Mouse (Mus musculus) MEL (cell line): ENCODE measurements around the gene Trak1. TPM values are rescaled to one million over a fixed set of nuclear protein-coding genes. Genes with fewer than 3 reads are reported as not detected.

Source experiments
- DNase-seq: peaks from one replicate; pipeline ENCODE4 v3.0.0; 2011; ENCODE audit warnings: low read depth, low spot score
- H3K27ac ChIP-seq: 2 replicates; pipeline ENCODE4 v1.5.1; 2012; ENCODE audit warnings: low read depth, mild to moderate bottlenecking, control low read depth, low read length, moderate library complexity; ENCODE audit not compliant: control insufficient read depth
- H3K27me3 ChIP-seq, 2 experiments: fragments of 150-350 bp in 1 of 2; sonication (generic) in 1 of 2; 2 replicates each; pipeline ENCODE4 v1.6.1; 2012; ENCODE audit warnings: low read length in 2 of 2, mild to moderate bottlenecking in 2 of 2, improper control_type of control experiment in 1 of 2, moderate library complexity in 1 of 2; ENCODE audit not compliant: insufficient read depth in 2 of 2, control insufficient read depth in 1 of 2
- H3K36me3 ChIP-seq, 2 experiments: 2 replicates each; pipeline ENCODE4 v1.6.1; 2012 to 2014; ENCODE audit warnings: low read length in 2 of 2, improper control_type of control experiment in 1 of 2, inconsistent platforms in 1 of 2, mild to moderate bottlenecking in 1 of 2; ENCODE audit not compliant: insufficient read depth in 2 of 2, control insufficient read depth in 1 of 2
- H3K4me1 ChIP-seq, 2 experiments: fragments of 150-350 bp in 1 of 2; sonication (generic) in 1 of 2; 2 replicates each; pipeline ENCODE4 v1.6.1; 2012; ENCODE audit warnings: low read length in 2 of 2, improper control_type of control experiment in 1 of 2, mild to moderate bottlenecking in 1 of 2; ENCODE audit not compliant: insufficient read depth in 2 of 2, control insufficient read depth in 1 of 2
- H3K4me3 ChIP-seq, 2 experiments: fragments of 150-350 bp in 1 of 2; sonication (generic) in 1 of 2; 2 replicates each; pipeline ENCODE4 v1.5.1; 2012; ENCODE audit warnings: low read depth in 2 of 2, low read length in 2 of 2, mild to moderate bottlenecking in 2 of 2, moderate library complexity in 2 of 2, control low read depth in 1 of 2, improper control_type of control experiment in 1 of 2; ENCODE audit not compliant: control insufficient read depth in 1 of 2, insufficient read depth in 1 of 2
- H3K79me2 ChIP-seq: 2 replicates; pipeline ENCODE4 v1.6.1; 2012; ENCODE audit warnings: mild to moderate bottlenecking, low read length, moderate library complexity; ENCODE audit not compliant: control insufficient read depth, poor library complexity, insufficient read depth
- H3K9ac ChIP-seq: 2 replicates; pipeline ENCODE4 v1.6.1; 2012; ENCODE audit warnings: low read depth, mild to moderate bottlenecking, control low read depth, low read length, moderate library complexity; ENCODE audit not compliant: control insufficient read depth, poor library complexity, severe bottlenecking
- H3K9me3 ChIP-seq: fragments of 150-350 bp; sonication (generic); replicated peaks from 2 replicates; pipeline ENCODE4 v1.6.1; 2012; ENCODE audit warnings: mild to moderate bottlenecking, low read length, improper control_type of control experiment, moderate library complexity; ENCODE audit not compliant: insufficient read depth
- CHD2 ChIP-seq: IDR thresholded peaks from 2 replicates; pipeline ENCODE4 v1.6.1; 2011; ENCODE audit warnings: low read length, improper control_type of control experiment
- GABPA ChIP-seq: IDR thresholded peaks from 2 replicates; pipeline ENCODE4 v1.6.1; 2012; ENCODE audit warnings: low read depth, mild to moderate bottlenecking, inconsistent platforms, low read length, improper control_type of control experiment, moderate library complexity
- HCFC1 ChIP-seq: IDR thresholded peaks from 2 replicates; pipeline ENCODE4 v1.6.1; 2012; ENCODE audit warnings: low read depth, mild to moderate bottlenecking, inconsistent platforms, low read length, improper control_type of control experiment, moderate library complexity
- JUND ChIP-seq: IDR thresholded peaks from 2 replicates; pipeline ENCODE4 v1.6.1; 2011; ENCODE audit warnings: low read depth, mild to moderate bottlenecking, improper control_type of control experiment, low read length
- MAZ ChIP-seq: IDR thresholded peaks from 2 replicates; pipeline ENCODE4 v1.6.1; 2012; ENCODE audit warnings: low read depth, mild to moderate bottlenecking, inconsistent platforms, low read length, improper control_type of control experiment
- MXI1 ChIP-seq: IDR thresholded peaks from 2 replicates; pipeline ENCODE4 v1.6.1; 2011; ENCODE audit warnings: mild to moderate bottlenecking, low read depth, low read length, improper control_type of control experiment
- MYB ChIP-seq: IDR thresholded peaks from 2 replicates; pipeline ENCODE4 v1.6.1; 2011; ENCODE audit warnings: mild to moderate bottlenecking, low read depth, low read length, improper control_type of control experiment
- NRF1 ChIP-seq: IDR thresholded peaks from 2 replicates; pipeline ENCODE4 v1.6.1; 2014; ENCODE audit warnings: low read depth, mild to moderate bottlenecking, inconsistent platforms, low read length, improper control_type of control experiment, moderate library complexity; ENCODE audit not compliant: poor library complexity, insufficient read depth, severe bottlenecking
- POLR2A ChIP-seq, 2 experiments: IDR thresholded peaks; 2 replicates each; pipeline ENCODE4 v1.6.1; 2011 to 2012; ENCODE audit warnings: low read length in 2 of 2, mild to moderate bottlenecking in 2 of 2, control low read depth in 1 of 2, improper control_type of control experiment in 1 of 2, low read depth in 1 of 2, moderate library complexity in 1 of 2; ENCODE audit not compliant: control insufficient read depth in 1 of 2, insufficient read depth in 1 of 2, poor library complexity in 1 of 2
- SIN3A ChIP-seq: IDR thresholded peaks from 2 replicates; pipeline ENCODE4 v1.6.1; 2012; ENCODE audit warnings: low read length, improper control_type of control experiment, inconsistent platforms
- SMC3 ChIP-seq: IDR thresholded peaks from 2 replicates; pipeline ENCODE4 v1.6.1; 2011; ENCODE audit warnings: low read depth, low read length, improper control_type of control experiment
- TCF12 ChIP-seq: IDR thresholded peaks from 2 replicates; pipeline ENCODE4 v1.6.1; 2014; ENCODE audit warnings: low read depth, mild to moderate bottlenecking, inconsistent platforms, low read length, improper control_type of control experiment, moderate library complexity
- UBTF ChIP-seq: IDR thresholded peaks from 2 replicates; pipeline ENCODE4 v1.6.1; 2012; ENCODE audit warnings: low read depth, mild to moderate bottlenecking, inconsistent platforms, low read length, improper control_type of control experiment, moderate library complexity, borderline replicate concordance; ENCODE audit not compliant: insufficient read depth
- USF1 ChIP-seq: IDR thresholded peaks from 2 replicates; pipeline ENCODE4 v1.6.1; 2014; ENCODE audit warnings: low read depth, mild to moderate bottlenecking, inconsistent platforms, low read length, improper control_type of control experiment, moderate library complexity
- USF2 ChIP-seq, 2 experiments: IDR thresholded peaks; 2 replicates each; pipeline ENCODE4 v1.6.1; 2011 to 2012; ENCODE audit warnings: improper control_type of control experiment in 2 of 2, low read length in 2 of 2, borderline replicate concordance in 1 of 2, inconsistent platforms in 1 of 2, low read depth in 1 of 2, mild to moderate bottlenecking in 1 of 2; ENCODE audit not compliant: insufficient read depth in 1 of 2
- ZKSCAN1 ChIP-seq: IDR thresholded peaks from 2 replicates; pipeline ENCODE4 v1.6.1; 2012; ENCODE audit warnings: low read depth, mild to moderate bottlenecking, inconsistent platforms, low read length, improper control_type of control experiment, moderate library complexity
- ZNF384 ChIP-seq: IDR thresholded peaks from 2 replicates; pipeline ENCODE4 v1.6.1; 2012; ENCODE audit warnings: low read depth, mild to moderate bottlenecking, inconsistent platforms, low read length, improper control_type of control experiment
- polyA plus RNA-seq, 2 experiments: library from polyadenylated mRNA; stranded (reverse) in 1 of 2; unstranded in 1 of 2; fragments of >175 nt in 1 of 2; fragments of >200 nt in 1 of 2; gene quantifications; 2 replicates each; pipeline versions ENCODE4 v1.2.1 to v1.2.4; 2012; ENCODE audit warnings: low replicate concordance in 2 of 2, low read depth in 1 of 2; ENCODE audit not compliant: insufficient read length in 2 of 2, insufficient read depth in 1 of 2, missing spikeins in 1 of 2
- total RNA-seq: library from RNA; depleted of rRNA; stranded (reverse); fragments of 300-350 nt; gene quantifications from 2 replicates; pipeline ENCODE4 v1.2.3, GENCODE M21; 2012

The Trak1 gene
- total and polyA plus RNA-seq, 3 experiments, result 16.2 to 35.5 TPM; not detected in 1

GRCm38 (mm10) chr9:121271561-121271960 is 25.7 kb upstream of the Trak1 start:
- no peak for DNase-seq
- Histone ChIP-seq H3K27ac (no peak overlapping the region), H3K27me3 (no peaks in the 10 kb centered on the region), H3K36me3 (peaks cover 0 to 8% of the 10 kb centered on the region in 2 experiments; a peak in 2 of 4 replicates), H3K4me3 (no peak overlapping the region), H3K9me3 (no peaks in the 10 kb centered on the region), H3K79me2 (no peaks in the 10 kb centered on the region), H3K9ac (no peak overlapping the region), H3K4me1 (peaks cover 3 to 13% of the 10 kb centered on the region in 2 experiments; a peak in 3 of 4 replicates)
- TF ChIP-seq MXI1 (no peak), MAZ (no peak), SIN3A (no peak), GABPA (no peak), MYB (no peak), NRF1 (no peak), HCFC1 (no peak), ZNF384 (no peak), USF2 (IDR thresholded peaks at IDR 0.05; ENCODE audit: borderline replicate concordance in 1 of 2, insufficient read depth in 1 of 2, low read depth in 1 of 2, low read length in 2 of 2) (no peak), JUND (no peak), TCF12 (no peak), POLR2A (IDR thresholded peaks at IDR 0.05; ENCODE audit: control insufficient read depth in 1 of 2, insufficient read depth in 1 of 2, low read depth in 1 of 2, low read length in 2 of 2, poor library complexity in 1 of 2) (no peak), USF1 (no peak), UBTF (no peak), CHD2 (no peak), ZKSCAN1 (no peak)

GRCm38 (mm10) chr9:121276745-121277117 is 20.6 kb upstream of the Trak1 start:
- Histone ChIP-seq H3K27ac (peak overlapping the region; percentile 6; the same call in 1 of the 2 replicates), H3K9me3 (no peaks in the 10 kb centered on the region), H3K79me2 (no peaks in the 10 kb centered on the region), H3K4me1 (peaks cover 3 to 15% of the 10 kb centered on the region in 2 experiments; a peak in 3 of 4 replicates), H3K36me3 (peaks cover 0 to 8% of the 10 kb centered on the region in 2 experiments; a peak in 2 of 4 replicates), H3K4me3 (peak overlapping the region; percentile 54 to 70), H3K9ac (peak overlapping the region; percentile 69), H3K27me3 (no peaks in the 10 kb centered on the region)
- DNase-seq, result no peak
- TF ChIP-seq ZNF384 (peak; percentile 52), SMC3 (no peak)
